Mouse (Mus musculus) forebrain, embryonic 14.5 days (tissue): ENCODE measurements at regions not wholly inside any gene's neighbourhood (a gene's known extent, or its start where the extent isn't known, plus 50 kb on each side); places are given as distances from the start of the nearest gene placed in this dataset.

Source experiments
- ATAC-seq: fragments of 200-750 bp; cut with Nextera tagmentation; 2 replicates; pipeline ENCODE4 v1.8.0; 2017; ENCODE audit warnings: mild to moderate bottlenecking, moderate library complexity
- DNase-seq: peaks from one replicate; pipeline ENCODE4 v3.0.0-alpha.2; 2015; ENCODE audit warnings: low spot score
- H3K27ac ChIP-seq: fragments of 300-500 bp; sonication (generic); 2 replicates; pipeline ENCODE4 v1.5.1; 2014; ENCODE audit warnings: low read depth, mild to moderate bottlenecking, control low read depth, low read length, moderate library complexity
- H3K27me3 ChIP-seq: fragments of 300-500 bp; sonication (generic); replicated peaks from 2 replicates; pipeline ENCODE4 v1.6.1; 2014; ENCODE audit warnings: low read length, control low read depth, mixed read lengths; ENCODE audit not compliant: control insufficient read depth, insufficient read depth
- H3K36me3 ChIP-seq: fragments of 300-500 bp; sonication (generic); 2 replicates; pipeline ENCODE4 v1.6.1; 2014; ENCODE audit warnings: low read length, control low read depth; ENCODE audit not compliant: control insufficient read depth, insufficient read depth
- H3K4me1 ChIP-seq: fragments of 300-500 bp; sonication (generic); 2 replicates; pipeline ENCODE4 v1.6.1; 2014; ENCODE audit warnings: antibody characterized with exemption, low read length, control low read depth; ENCODE audit not compliant: control insufficient read depth, insufficient read depth
- H3K4me2 ChIP-seq: fragments of 300-500 bp; sonication (generic); 2 replicates; pipeline ENCODE4 v1.6.1; 2014; ENCODE audit warnings: mild to moderate bottlenecking, control low read depth, low read length
- H3K4me3 ChIP-seq: fragments of 300-500 bp; sonication (generic); 2 replicates; pipeline ENCODE4 v1.5.1; 2014; ENCODE audit warnings: low read depth, low read length, control low read depth
- H3K9ac ChIP-seq: fragments of 300-500 bp; sonication (generic); 2 replicates; pipeline ENCODE4 v1.6.1; 2014; ENCODE audit warnings: mild to moderate bottlenecking, low read length, control low read depth, moderate library complexity
- H3K9me3 ChIP-seq: fragments of 300-500 bp; sonication (generic); replicated peaks from 2 replicates; pipeline ENCODE4 v1.6.1; 2016; ENCODE audit warnings: low read length, control low read depth, mixed read lengths; ENCODE audit not compliant: control insufficient read depth
- WGBS: fragments of 180-500 bp; shearing (Covaris S2); extraction: QIAGEN DNeasy Blood & Tissue Kit; methylation state at CpG from one replicate; pipeline ENCODE4 v1.1.7; 2014; 5-methylcytosine and 5-hydroxymethylcytosine counted together

GRCm38 (mm10) chr11:19679041-19679440, 245.1 kb upstream of the Spred2 start:
- ATAC-seq (no peak), DNase-seq (peak; percentile 25)
- Histone ChIP-seq H3K36me3 (no peaks in the 10 kb centered on the region), H3K9me3 (no peaks in the 10 kb centered on the region), H3K4me3 (no peak overlapping the region), H3K4me1 (no peaks in the 10 kb centered on the region), H3K27ac (no peak overlapping the region), H3K4me2 (no peak overlapping the region), H3K27me3 (no peaks in the 10 kb centered on the region), H3K9ac (no peak overlapping the region)
- WGBS: 26% methylated on average over 2 of the region's 2 CpGs

DNA sequence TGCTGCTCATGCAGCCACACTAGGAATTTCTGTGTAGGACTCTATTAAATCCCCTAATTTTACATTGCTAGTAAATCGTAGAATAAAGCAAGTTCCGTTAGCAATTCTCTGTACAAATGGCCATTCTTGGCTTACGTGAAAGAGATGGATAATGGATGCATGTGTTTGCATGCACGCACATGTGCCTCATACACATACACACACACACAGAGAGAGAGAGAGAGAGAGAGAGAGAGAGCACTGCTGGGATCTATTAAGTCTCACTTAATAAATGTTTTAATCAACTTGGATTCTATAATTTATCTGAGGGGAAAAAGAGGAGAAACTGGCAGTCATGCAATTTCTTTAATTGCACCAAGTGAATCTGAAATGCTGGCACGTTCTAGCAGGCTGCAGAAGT, 244.5 kb upstream of the Spred2 start:
- Histone ChIP-seq H3K4me2 (no peak overlapping the region), H3K9ac (no peak overlapping the region), H3K9me3 (no peaks in the 10 kb centered on the region), H3K4me3 (no peak overlapping the region), H3K4me1 (no peaks in the 10 kb centered on the region), H3K36me3 (no peaks in the 10 kb centered on the region), H3K27me3 (no peaks in the 10 kb centered on the region), H3K27ac (no peak overlapping the region)
- peak; percentile 15 for DNase-seq
- 44% methylated on average over 5 of the region's 5 CpGs for WGBS
- no peak for ATAC-seq

DNA sequence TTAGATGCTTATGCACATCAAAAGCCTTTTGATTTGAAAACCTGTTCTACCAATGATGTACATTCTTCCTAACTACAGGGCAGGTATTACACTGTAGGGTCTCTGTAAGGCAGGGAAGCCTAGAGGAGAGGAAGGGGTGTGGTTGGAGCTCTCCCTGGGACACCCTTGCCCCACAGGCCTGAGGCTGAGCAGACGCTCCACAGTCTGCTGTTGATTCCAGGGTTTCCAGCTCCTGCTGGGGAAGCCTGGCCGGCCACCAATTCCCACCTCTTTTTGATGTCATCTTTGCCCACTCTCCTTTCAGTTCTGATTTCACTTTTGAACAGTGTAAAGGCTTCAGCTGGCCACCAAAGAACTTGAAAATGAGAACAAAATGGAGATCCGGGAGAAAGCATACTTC, 223.0 kb upstream of the Spred2 start:
- H3K9me3 ChIP-seq: no peaks in the 10 kb centered on the region
- no peak overlapping the region for H3K4me2 ChIP-seq
- no peaks in the 10 kb centered on the region for H3K36me3 ChIP-seq
- 63% methylated on average over 3 of the region's 3 CpGs for WGBS
- H3K9ac ChIP-seq: no peak overlapping the region
- H3K27me3 ChIP-seq: no peaks in the 10 kb centered on the region
- H3K4me1 ChIP-seq: no peaks in the 10 kb centered on the region
- ATAC-seq (no peak), DNase-seq (no peak)
- no peak overlapping the region for H3K4me3 ChIP-seq
- no peak overlapping the region for H3K27ac ChIP-seq

DNA sequence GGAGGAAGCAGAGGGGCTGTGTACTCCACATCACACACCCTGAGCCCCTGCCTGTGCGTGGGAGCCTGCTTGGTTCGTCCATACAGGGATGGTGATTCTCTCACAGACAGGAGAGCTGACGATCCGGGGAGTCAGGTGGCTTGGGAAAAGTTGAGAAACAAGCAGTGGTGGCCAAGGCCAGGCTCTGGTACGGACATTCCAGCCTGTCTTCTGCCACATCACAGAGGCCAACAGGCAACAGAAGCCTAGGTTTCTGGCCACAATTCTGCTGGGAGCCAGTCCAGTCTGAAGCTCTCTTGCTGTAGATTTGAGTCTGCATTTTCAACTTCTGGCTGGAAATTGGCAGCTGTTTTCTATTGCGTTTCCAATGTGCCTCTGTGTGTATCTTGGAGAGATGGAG, 215.4 kb upstream of the Spred2 start:
- ATAC-seq (no peak), DNase-seq (no peak)
- no peak overlapping the region for H3K27ac ChIP-seq
- no peaks in the 10 kb centered on the region for H3K36me3 ChIP-seq
- no peak overlapping the region for H3K9ac ChIP-seq
- WGBS: 89% methylated on average over 6 of the region's 6 CpGs
- H3K4me3 ChIP-seq: no peak overlapping the region
- no peaks in the 10 kb centered on the region for H3K4me1 ChIP-seq
- no peaks in the 10 kb centered on the region for H3K9me3 ChIP-seq
- H3K4me2 ChIP-seq: no peak overlapping the region
- H3K27me3 ChIP-seq: no peaks in the 10 kb centered on the region

DNA sequence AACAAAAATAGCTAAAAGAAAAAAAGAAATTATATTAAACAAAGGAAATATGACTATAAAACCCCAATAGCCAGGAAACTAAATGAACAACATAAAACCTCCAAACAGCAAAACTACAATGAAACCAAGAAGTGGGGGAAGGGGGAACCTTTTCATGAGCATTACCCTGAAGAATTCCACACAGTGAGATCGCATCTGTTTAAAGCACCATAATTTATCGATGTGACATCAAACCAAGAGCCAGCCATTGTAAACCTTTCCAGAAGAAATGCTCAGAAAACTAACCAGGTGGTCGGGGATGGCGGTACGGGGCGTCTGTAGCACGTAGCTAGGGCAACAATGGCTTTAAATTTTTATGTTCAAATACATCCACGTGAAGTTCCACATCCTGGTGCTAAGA, 214.8 kb upstream of the Spred2 start:
- H3K4me1 ChIP-seq: no peaks in the 10 kb centered on the region
- H3K27me3 ChIP-seq: no peaks in the 10 kb centered on the region
- no peak for DNase-seq
- H3K36me3 ChIP-seq: no peaks in the 10 kb centered on the region
- H3K27ac ChIP-seq: no peak overlapping the region
- no peak for ATAC-seq
- H3K9ac ChIP-seq: no peak overlapping the region
- no peak overlapping the region for H3K4me3 ChIP-seq
- 91% methylated on average over 8 of the region's 8 CpGs for WGBS
- H3K4me2 ChIP-seq: no peak overlapping the region
- no peaks in the 10 kb centered on the region for H3K9me3 ChIP-seq

DNA sequence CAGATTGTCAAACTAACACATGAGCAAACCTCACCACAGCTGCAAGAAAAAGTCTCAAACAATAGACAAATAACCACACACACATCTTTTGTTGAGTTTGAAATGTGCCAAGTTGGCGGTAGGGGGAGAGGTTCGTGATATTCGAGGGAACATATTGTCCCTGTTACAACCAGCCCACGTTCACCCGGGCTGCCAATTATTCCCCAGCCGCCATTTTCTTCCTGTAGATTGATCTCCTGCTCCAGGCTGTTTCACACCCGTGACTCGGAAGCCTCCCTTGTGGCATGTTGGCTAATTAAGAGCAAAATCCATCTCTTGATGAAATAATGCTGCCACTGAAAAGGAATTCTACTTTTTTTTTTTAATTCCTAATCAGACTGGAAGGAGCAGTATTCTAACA, 211.1 kb upstream of the Spred2 start:
- H3K4me3 ChIP-seq: no peak overlapping the region

DNA sequence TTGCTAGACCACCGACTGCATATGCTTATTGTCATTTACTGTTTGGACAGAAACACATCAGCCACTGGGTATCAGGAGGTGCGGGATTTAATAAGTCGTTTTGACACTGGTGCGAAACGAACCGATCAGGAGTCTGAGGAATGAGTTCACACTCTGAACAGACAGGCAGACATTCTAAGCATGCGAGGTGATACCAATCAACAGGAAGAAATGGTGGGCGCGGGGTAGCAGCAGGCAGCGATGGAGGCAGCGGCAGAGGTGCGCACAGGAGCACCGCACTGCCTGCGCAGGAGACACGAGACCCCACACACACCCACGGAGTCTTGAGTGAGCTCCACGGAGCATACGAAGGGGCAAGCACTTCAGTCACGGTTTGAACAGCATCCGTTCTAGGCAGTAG, 210.6 kb upstream of the Spred2 start:
- no peaks in the 10 kb centered on the region for H3K36me3 ChIP-seq
- H3K27ac ChIP-seq: no peak overlapping the region
- H3K4me1 ChIP-seq: no peaks in the 10 kb centered on the region
- ATAC-seq (peak; percentile 69; the same call in 1 of the 2 replicates), DNase-seq (peak; percentile 44)
- 52% methylated on average over 20 of the region's 20 CpGs for WGBS
- no peaks in the 10 kb centered on the region for H3K27me3 ChIP-seq
- no peak overlapping the region for H3K9ac ChIP-seq
- peak overlapping the region; percentile 1; the same call in 1 of the 2 replicates for H3K4me3 ChIP-seq
- peak overlapping the region; percentile 35 for H3K4me2 ChIP-seq
- H3K9me3 ChIP-seq: no peaks in the 10 kb centered on the region

More for the DNA sequence above, 211.1 kb upstream of the Spred2 start:
- Histone ChIP-seq H3K27me3 (no peaks in the 10 kb centered on the region), H3K4me1 (no peaks in the 10 kb centered on the region), H3K36me3 (no peaks in the 10 kb centered on the region), H3K9me3 (no peaks in the 10 kb centered on the region), H3K9ac (no peak overlapping the region), H3K4me2 (peak overlapping the region; percentile 35), H3K27ac (no peak overlapping the region)
- DNase-seq: peak; percentile 73
- WGBS: 18% methylated on average over 8 of the region's 8 CpGs
- ATAC-seq: peak; percentile 83; the same call in 1 of the 2 replicates

- 31% methylated on average over 5 of the region's 5 CpGs for WGBS
These were observed 210.0 kb upstream of the Spred2 start for GRCm38 (mm10) chr11:19714211-19714610.

GRCm38 (mm10) chr11:19714888-19715595, 209.1 kb upstream of the Spred2 start:
- no peak overlapping the region for H3K9ac ChIP-seq
- H3K36me3 ChIP-seq: no peaks in the 10 kb centered on the region
- no peaks in the 10 kb centered on the region for H3K9me3 ChIP-seq
- 50% methylated on average over 8 of the region's 8 CpGs for WGBS
- ATAC-seq (no peak), DNase-seq (no peak)
- H3K4me2 ChIP-seq: no peak overlapping the region
- no peaks in the 10 kb centered on the region for H3K4me1 ChIP-seq
- H3K27ac ChIP-seq: no peak overlapping the region
- H3K27me3 ChIP-seq: no peaks in the 10 kb centered on the region
- no peak overlapping the region for H3K4me3 ChIP-seq

More at GRCm38 (mm10) chr11:19714211-19714610, 210.0 kb upstream of the Spred2 start:
- Histone ChIP-seq H3K9me3 (no peaks in the 10 kb centered on the region), H3K27me3 (no peaks in the 10 kb centered on the region), H3K4me3 (no peak overlapping the region), H3K4me2 (peak overlapping the region; percentile 35; the same call in 1 of the 2 replicates), H3K36me3 (no peaks in the 10 kb centered on the region), H3K4me1 (no peaks in the 10 kb centered on the region), H3K9ac (no peak overlapping the region), H3K27ac (no peak overlapping the region)
- peak; percentile 29 for DNase-seq
- no peak for ATAC-seq
